20 mouse cellular contexts compared by ENCODE assay signal in genomic region chr11:116453889-116454288, GRCm38 (mm10). TPM values are rescaled to one million over a fixed set of nuclear protein-coding genes. Genes with fewer than 3 reads are reported as not detected.
"Had no signal": no experiment of that assay in that cellular context is flagged by ENCODE, and none has a peak within 500 bp of the region (broad histone marks: within the 10 kb centered on the region; RNA-seq: fewer than 3 reads in every experiment).

No protein-coding gene starts in this region.

- H3K27me3 ChIP-seq: lung, embryonic 15.5 days; midbrain, embryonic 13.5 days; midbrain, embryonic 15.5 days; neural tube, embryonic 13.5 days; neural tube, embryonic 15.5 days had no signal

- H3K36me3 ChIP-seq: liver, embryonic 12.5 days; lung, embryonic 15.5 days; midbrain, embryonic 10.5 days; midbrain, embryonic 13.5 days; midbrain, embryonic 15.5 days; neural tube, embryonic 13.5 days; neural tube, embryonic 15.5 days had no signal

- DNase-seq: lung, adult 18-20 months; lung, postnatal 10 days; lung, postnatal 4 days; retina, postnatal 1 day; right cerebral cortex, adult 18-20 months; right cerebral cortex, postnatal 25 days; right cerebral cortex, postnatal 4 days; spleen, adult 18-20 months; thymus, adult 2 months had no signal

- H3K4me1 ChIP-seq: liver, embryonic 12.5 days; lung, embryonic 15.5 days; midbrain, embryonic 10.5 days; midbrain, embryonic 13.5 days; midbrain, embryonic 15.5 days; neural tube, embryonic 13.5 days; neural tube, embryonic 15.5 days had no signal

- ATAC-seq: liver, embryonic 12.5 days; midbrain, embryonic 13.5 days; midbrain, embryonic 15.5 days had no signal

- H3K9ac ChIP-seq: liver, embryonic 12.5 days; liver, embryonic 14.5 days; lung, embryonic 15.5 days; midbrain, embryonic 13.5 days; midbrain, embryonic 15.5 days; neural tube, embryonic 13.5 days; neural tube, embryonic 15.5 days had no signal

- H3K27ac ChIP-seq: liver, embryonic 12.5 days; liver, embryonic 14.5 days; lung, embryonic 15.5 days; midbrain, embryonic 10.5 days; midbrain, embryonic 13.5 days; midbrain, embryonic 15.5 days; neural tube, embryonic 13.5 days; neural tube, embryonic 15.5 days had no signal

- H3K4me2 ChIP-seq: liver, embryonic 12.5 days; lung, embryonic 15.5 days; midbrain, embryonic 13.5 days; midbrain, embryonic 15.5 days; neural tube, embryonic 13.5 days; neural tube, embryonic 15.5 days had no signal

- H3K4me3 ChIP-seq: liver, embryonic 12.5 days; lung, embryonic 15.5 days; midbrain, embryonic 10.5 days; midbrain, embryonic 13.5 days; midbrain, embryonic 15.5 days; myocyte; neural tube, embryonic 13.5 days; neural tube, embryonic 15.5 days had no signal

- H3K9me3 ChIP-seq: lung, embryonic 15.5 days; midbrain, embryonic 13.5 days; midbrain, embryonic 15.5 days had no signal

RNA-seq across cellular contexts. Expression of gene Qrich2, which starts 12.2 kb away (rescaled TPM):
- polyA plus RNA-seq: liver, embryonic 12.5 days; liver, embryonic 16.5 days; lung, embryonic 15.5 days; midbrain, embryonic 13.5 days; midbrain, embryonic 15.5 days; myocyte; neural tube, embryonic 13.5 days; neural tube, embryonic 15.5 days; stomach, embryonic 14.5 days had no signal
